Mouse (Mus musculus) heart, embryonic 11.5 days (tissue): ENCODE data around the gene Zfp523. TPM values are rescaled to one million over a fixed set of nuclear protein-coding genes. Genes with fewer than 3 reads are reported as not detected.
A peak's percentile ranks its signal among the peaks of the same experiment; 100 is the strongest.

Experiments
- ATAC-seq: fragments of 200-750 bp; cut with Nextera tagmentation; replicated peaks from 2 replicates; pipeline ENCODE4 v1.8.0; 2017; ENCODE audit warnings: moderate library complexity; ENCODE audit not compliant: insufficient number of reproducible peaks, low FRiP score, low TSS enrichment
- H3K27ac ChIP-seq: fragments of 300-500 bp; sonication (generic); 2 replicates; pipeline ENCODE4 v1.5.1; 2014; ENCODE audit warnings: mild to moderate bottlenecking, low read depth, low read length
- H3K27me3 ChIP-seq: fragments of 300-500 bp; sonication (generic); 2 replicates; pipeline ENCODE4 v1.6.1; 2014; ENCODE audit warnings: mild to moderate bottlenecking, low read length, mixed read lengths; ENCODE audit not compliant: control insufficient read depth, insufficient read depth
- H3K36me3 ChIP-seq: fragments of 300-500 bp; sonication (generic); 2 replicates; pipeline ENCODE4 v1.6.1; 2014; ENCODE audit warnings: mild to moderate bottlenecking, low read length, moderate library complexity, mixed read lengths; ENCODE audit not compliant: control insufficient read depth, insufficient read depth
- H3K4me1 ChIP-seq: fragments of 300-500 bp; sonication (generic); 2 replicates; pipeline ENCODE4 v1.6.1; 2014; ENCODE audit warnings: low read length; ENCODE audit not compliant: control insufficient read depth, insufficient read depth
- H3K4me2 ChIP-seq: fragments of 300-500 bp; sonication (generic); 2 replicates; pipeline ENCODE4 v1.6.1; 2014; ENCODE audit warnings: mild to moderate bottlenecking, moderate library complexity
- H3K4me3 ChIP-seq: fragments of 300-500 bp; sonication (generic); 2 replicates; pipeline ENCODE4 v1.5.1; 2014; ENCODE audit warnings: low read depth, low read length
- H3K9ac ChIP-seq: fragments of 300-500 bp; sonication (generic); 2 replicates; pipeline ENCODE4 v1.6.1; 2014; ENCODE audit warnings: mild to moderate bottlenecking, low read depth, low read length, moderate library complexity
- H3K9me3 ChIP-seq: fragments of 300-500 bp; sonication (generic); replicated peaks from 2 replicates; pipeline ENCODE4 v1.6.1; 2016; ENCODE audit warnings: low read length; ENCODE audit not compliant: control insufficient read depth
- WGBS: fragments of 180-500 bp; shearing (Covaris S2); extraction: QIAGEN DNeasy Blood & Tissue Kit; methylation state at CpG from one replicate; pipeline ENCODE4 v1.1.7; 2014; ENCODE audit not compliant: insufficient replicate concordance; 5-methylcytosine and 5-hydroxymethylcytosine counted together
- polyA plus RNA-seq: library from polyadenylated mRNA; unstranded; fragments of >200 nt; fragmentation: Nextera tagmentation; extraction: Ambion mirVana; gene quantifications from 2 replicates; pipeline ENCODE4 v1.2.1, GENCODE M21; 2014

The Zfp523 gene
- polyA plus RNA-seq, 1 experiment from 2014 or later = 21.0 TPM

- no peaks in the 10 kb centered on the region for H3K9me3 ChIP-seq
- ATAC-seq = no peak
- 0 out of 2 replicates have a peak overlapping the region, but pooled peaks have one; percentile 7 for H3K9ac ChIP-seq
- H3K4me2 ChIP-seq = no peak overlapping the region
- H3K36me3 ChIP-seq = peaks cover 2% of the 10 kb centered on the region; the same call in 1 of the 2 replicates
- H3K27me3 ChIP-seq = no peaks in the 10 kb centered on the region
- no peak overlapping the region for H3K4me3 ChIP-seq
- peaks cover 24% of the 10 kb centered on the region for H3K4me1 ChIP-seq
- 57% methylated on average over 6 of the region's 6 CpGs for WGBS
- no peak overlapping the region for H3K27ac ChIP-seq
Measured at GRCm38 (mm10) chr17:28247613-28248012, 70.7 kb downstream of the Zfp523 start.

DNA sequence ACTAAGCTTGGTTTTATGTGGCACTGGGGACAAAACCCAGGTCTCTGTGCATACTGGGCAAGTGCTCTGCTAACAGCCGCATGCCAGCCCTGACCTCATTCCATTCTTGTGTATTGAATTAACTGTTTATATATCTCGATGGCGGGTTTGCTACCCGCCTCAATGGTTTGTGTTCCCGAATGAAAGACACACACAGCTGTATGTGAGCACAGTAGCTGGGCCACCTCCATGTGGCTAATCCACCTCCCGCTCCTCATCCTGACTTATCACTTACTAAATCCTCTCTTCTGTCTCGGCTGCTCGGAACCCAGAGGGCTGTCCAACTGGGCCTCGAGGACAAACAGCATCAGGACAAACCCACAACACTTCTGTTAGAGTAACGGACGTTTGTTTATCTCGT is 72.1 kb downstream of the Zfp523 start:
- H3K9ac ChIP-seq = no peak overlapping the region
- H3K27ac ChIP-seq = no peak overlapping the region
- no peaks in the 10 kb centered on the region for H3K9me3 ChIP-seq

DNA sequence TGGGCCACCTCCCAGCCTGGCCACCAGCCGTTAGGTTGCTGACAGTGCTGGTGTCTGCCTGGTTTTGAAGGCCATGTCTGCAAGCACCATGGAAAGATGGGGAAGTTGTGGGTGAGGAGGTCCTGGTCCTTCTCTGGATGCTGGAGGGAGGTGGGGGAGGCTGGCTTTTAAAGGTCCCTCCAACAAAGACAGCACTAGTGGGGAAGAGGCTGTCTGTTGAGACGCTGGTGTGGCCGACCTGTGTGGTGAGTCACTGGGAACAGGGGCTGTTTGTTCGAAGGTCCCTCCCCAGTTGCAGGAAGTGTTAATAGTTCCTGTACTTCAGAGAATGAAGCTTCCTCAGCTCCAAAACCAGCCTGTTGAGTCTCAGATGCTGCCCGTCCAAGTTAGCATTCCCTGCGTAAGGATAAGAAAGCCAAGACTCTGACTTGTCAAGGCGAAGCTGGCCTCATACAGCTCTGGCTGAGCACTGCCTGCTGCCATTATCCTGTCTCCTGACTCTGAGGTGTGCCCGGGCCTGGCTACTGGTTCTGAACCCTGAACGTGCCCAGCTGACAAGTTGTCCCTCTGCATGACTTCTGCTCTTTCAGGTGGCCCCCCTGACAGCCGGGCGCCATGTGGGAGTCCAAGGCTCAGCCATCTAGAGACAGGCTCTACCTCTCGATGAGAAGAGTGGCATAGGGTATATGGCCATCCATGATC is 74.8 kb downstream of the Zfp523 start:
- H3K4me3 ChIP-seq = no peak overlapping the region
- H3K36me3 ChIP-seq = 0 out of 2 replicates have a peak, but pooled peaks cover 2% of the 10 kb centered on the region
- peaks cover 24% of the 10 kb centered on the region for H3K4me1 ChIP-seq
- H3K4me2 ChIP-seq = no peak overlapping the region
- no peaks in the 10 kb centered on the region for H3K9me3 ChIP-seq
- WGBS = 71% methylated on average over 12 of the region's 12 CpGs
- no peak for ATAC-seq
- H3K27ac ChIP-seq = no peak overlapping the region
- no peaks in the 10 kb centered on the region for H3K27me3 ChIP-seq
- H3K9ac ChIP-seq = no peak overlapping the region

More for the DNA sequence above, 72.1 kb downstream of the Zfp523 start:
- ATAC-seq = no peak
- Histone ChIP-seq H3K4me2 (no peak overlapping the region), H3K27me3 (no peaks in the 10 kb centered on the region), H3K4me3 (no peak overlapping the region), H3K4me1 (peaks cover 23% of the 10 kb centered on the region), H3K36me3 (0 out of 2 replicates have a peak, but pooled peaks cover 2% of the 10 kb centered on the region)
- WGBS = 63% methylated on average over 12 of the region's 12 CpGs

- WGBS = 82% methylated on average over 5 of the region's 5 CpGs
- H3K4me1 ChIP-seq = peaks cover 24% of the 10 kb centered on the region
- H3K4me3 ChIP-seq = no peak overlapping the region
- no peak overlapping the region for H3K4me2 ChIP-seq
- no peaks in the 10 kb centered on the region for H3K27me3 ChIP-seq
- no peaks in the 10 kb centered on the region for H3K9me3 ChIP-seq
- H3K36me3 ChIP-seq = 0 out of 2 replicates have a peak, but pooled peaks cover 2% of the 10 kb centered on the region
- no peak overlapping the region for H3K27ac ChIP-seq
- no peak overlapping the region for H3K9ac ChIP-seq
- ATAC-seq = no peak
Measured at GRCm38 (mm10) chr17:28252281-28252648, 75.3 kb downstream of the Zfp523 start.

GRCm38 (mm10) chr17:28253216-28253615 is 76.3 kb downstream of the Zfp523 start:
- 0 out of 2 replicates have a peak, but pooled peaks cover 2% of the 10 kb centered on the region for H3K36me3 ChIP-seq
- ATAC-seq = no peak
- no peak overlapping the region for H3K27ac ChIP-seq
- no peak overlapping the region for H3K9ac ChIP-seq
- H3K27me3 ChIP-seq = no peaks in the 10 kb centered on the region
- H3K9me3 ChIP-seq = no peaks in the 10 kb centered on the region
- peaks cover 20% of the 10 kb centered on the region for H3K4me1 ChIP-seq
- H3K4me3 ChIP-seq = no peak overlapping the region
- WGBS = 88% methylated on average over 7 of the region's 7 CpGs
- no peak overlapping the region for H3K4me2 ChIP-seq

GRCm38 (mm10) chr17:28254804-28255203 is 77.9 kb downstream of the Zfp523 start:
- no peak for ATAC-seq
- WGBS = 51% methylated on average over 4 of the region's 4 CpGs
- H3K4me1 ChIP-seq = peaks cover 17% of the 10 kb centered on the region
- H3K4me3 ChIP-seq = no peak overlapping the region
- no peak overlapping the region for H3K4me2 ChIP-seq
- no peaks in the 10 kb centered on the region for H3K9me3 ChIP-seq
- no peaks in the 10 kb centered on the region for H3K27me3 ChIP-seq
- 0 out of 2 replicates have a peak, but pooled peaks cover 2% of the 10 kb centered on the region for H3K36me3 ChIP-seq
- H3K9ac ChIP-seq = no peak overlapping the region
- no peak overlapping the region for H3K27ac ChIP-seq

Other genes starting within 250 kb of the Zfp523 start
- gene Tcp11, start 96.5 kb upstream of the Zfp523 start, polyA plus RNA-seq = 0.34 and 0.49 TPM in 2 replicates
- 1.7 and 2.3 TPM in 2 replicates for gene Scube3, start 35.0 kb upstream of the Zfp523 start, polyA plus RNA-seq
- 2.6 and 2.8 TPM in 2 replicates for gene Def6, start 30.6 kb downstream of the Zfp523 start, polyA plus RNA-seq
- 1.8 and 2.0 TPM in 2 replicates for gene Ppard, start 55.6 kb downstream of the Zfp523 start, polyA plus RNA-seq
- 15.3 and 17.3 TPM in 2 replicates for gene Fance, start 136.4 kb downstream of the Zfp523 start, polyA plus RNA-seq
- 408 and 446 TPM in 2 replicates for gene Rpl10a, start 151.3 kb downstream of the Zfp523 start, polyA plus RNA-seq
- gene Tead3, start 173.7 kb downstream of the Zfp523 start, polyA plus RNA-seq = 6.5 and 7.5 TPM in 2 replicates
- 2.9 and 5.0 TPM in 2 replicates for gene Tulp1, start 188.1 kb downstream of the Zfp523 start, polyA plus RNA-seq